Mouse (Mus musculus): ENCODE results near the gene Smco4. TPM values are rescaled to one million over a fixed set of nuclear protein-coding genes. Genes with fewer than 3 reads are reported as not detected.

Smco4 gene
- polyA plus RNA-seq, 1 experiment: 32.0 TPM

DNA sequence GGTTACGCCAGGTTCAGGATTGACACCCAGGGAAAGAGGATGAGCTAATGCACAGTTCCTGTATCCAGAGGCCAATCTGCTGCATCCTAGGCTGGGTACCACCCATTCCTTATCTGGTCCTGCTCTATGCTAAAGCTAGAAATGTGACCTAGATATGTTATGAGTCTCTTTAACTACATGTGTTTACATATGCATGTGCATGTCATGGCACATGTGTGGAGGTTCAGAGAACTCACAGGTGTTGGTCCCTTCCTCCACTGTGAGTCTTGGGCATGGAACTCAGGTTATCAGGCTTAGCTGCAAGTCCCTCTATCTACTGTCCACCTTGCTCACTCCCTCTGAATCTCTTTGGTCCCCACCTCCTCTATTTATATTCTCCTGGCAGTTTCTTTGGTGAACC is 92.7 kb downstream of the Smco4 start:
- no peak for DNase-seq
- 95% methylated on average over 1 of the region's 1 CpGs for WGBS
- Histone ChIP-seq H3K4me3 (ENCODE audit: insufficient read depth, low read depth, low read length) (no peak overlapping the region), H3K36me3 (ENCODE audit: control insufficient read depth, insufficient read depth, low read length) (no peaks in the 10 kb centered on the region), H3K27me3 (replicated peaks; ENCODE audit: control insufficient read depth, insufficient read depth, low read length) (no peaks in the 10 kb centered on the region), H3K4me1 (ENCODE audit: control insufficient read depth, insufficient read depth, low read length) (no peaks in the 10 kb centered on the region), H3K27ac (ENCODE audit: insufficient read depth, low read depth, low read length) (no peak overlapping the region)
- no peak for TF ChIP-seq CTCF (conservative IDR thresholded peaks at IDR 0.05; ENCODE audit: insufficient read depth, insufficient read length, low read depth, low read length)
- no peak for TF ChIP-seq POLR2A (IDR thresholded peaks at IDR 0.05; ENCODE audit: low read depth, low read length)

DNA sequence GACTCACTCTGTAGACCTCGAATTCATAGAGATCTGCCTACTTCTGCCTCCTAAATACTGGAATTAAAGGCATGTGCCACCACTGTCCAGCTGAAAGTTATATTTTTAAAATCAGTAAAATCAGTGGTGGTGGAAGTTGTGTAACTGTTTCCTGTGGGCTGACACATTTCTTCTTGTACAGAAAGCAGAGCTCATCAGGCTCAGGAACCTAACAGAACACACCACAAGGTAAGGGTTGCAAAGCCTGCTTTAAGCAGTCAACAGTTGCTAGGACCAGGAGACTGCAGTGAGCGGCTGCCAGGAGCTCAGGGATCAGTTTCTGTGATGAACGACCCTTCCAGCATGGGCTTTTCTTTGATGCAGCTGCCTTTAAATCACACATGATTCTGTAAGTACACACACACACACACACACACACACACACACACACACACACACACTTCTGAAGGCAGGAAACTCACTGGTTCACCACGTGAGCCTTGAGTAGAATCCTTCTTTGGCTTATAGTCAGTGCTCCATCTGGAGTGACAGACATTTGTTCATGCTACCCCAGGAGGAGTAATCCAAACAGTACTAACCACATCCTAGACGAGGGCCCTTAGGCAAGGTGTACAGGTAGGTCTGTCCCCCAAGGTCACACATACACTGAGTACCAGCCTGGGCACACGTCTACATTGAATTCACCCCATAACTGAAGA is 94.1 kb downstream of the Smco4 start:
- H3K4me1 ChIP-seq (ENCODE audit: control insufficient read depth, insufficient read depth, low read length): no peaks in the 10 kb centered on the region
- no peaks in the 10 kb centered on the region for H3K27me3 ChIP-seq (replicated peaks; ENCODE audit: control insufficient read depth, insufficient read depth, low read length)
- no peaks in the 10 kb centered on the region for H3K36me3 ChIP-seq (ENCODE audit: control insufficient read depth, insufficient read depth, low read length)
- DNase-seq: no peak
- WGBS: 60% methylated on average over 6 of the region's 6 CpGs
- TF ChIP-seq POLR2A (IDR thresholded peaks at IDR 0.05; ENCODE audit: low read depth, low read length) (no peak), CTCF (conservative IDR thresholded peaks at IDR 0.05; ENCODE audit: insufficient read depth, insufficient read length, low read depth, low read length) (no peak)
- H3K27ac ChIP-seq (ENCODE audit: insufficient read depth, low read depth, low read length): no peak overlapping the region
- no peak overlapping the region for H3K4me3 ChIP-seq (ENCODE audit: insufficient read depth, low read depth, low read length)

DNA sequence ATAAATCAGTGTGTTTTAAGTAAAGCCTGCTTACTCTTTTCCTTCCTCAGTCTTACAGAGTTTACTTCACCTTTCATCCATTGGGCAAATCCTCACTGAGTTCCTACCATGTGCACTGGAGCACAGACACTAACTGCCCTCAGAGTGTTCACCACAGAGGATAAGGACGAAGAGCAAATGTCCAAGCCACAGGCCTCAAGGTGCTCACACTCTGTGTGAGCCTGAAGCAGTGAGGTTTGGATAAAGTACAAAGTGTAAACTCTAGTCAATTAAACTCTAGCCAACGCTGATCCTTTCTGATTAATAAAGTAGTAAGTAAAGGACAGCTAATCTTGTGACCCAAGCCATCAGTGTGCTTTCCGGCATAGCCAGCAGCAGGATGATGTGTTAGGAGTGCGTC is 100.9 kb downstream of the Smco4 start:
- no peak overlapping the region for H3K4me3 ChIP-seq (ENCODE audit: insufficient read depth, low read depth, low read length)
- no peaks in the 10 kb centered on the region; the same call in 1 of the 2 replicates for H3K4me1 ChIP-seq (ENCODE audit: control insufficient read depth, insufficient read depth, low read length)
- H3K27ac ChIP-seq (ENCODE audit: insufficient read depth, low read depth, low read length): no peak overlapping the region
- no peak for TF ChIP-seq POLR2A (IDR thresholded peaks at IDR 0.05; ENCODE audit: low read depth, low read length)
- TF ChIP-seq CTCF (conservative IDR thresholded peaks at IDR 0.05; ENCODE audit: insufficient read depth, insufficient read length, low read depth, low read length): no peak
- H3K27me3 ChIP-seq (replicated peaks; ENCODE audit: control insufficient read depth, insufficient read depth, low read length): no peaks in the 10 kb centered on the region
- WGBS: 67% methylated on average over 4 of the region's 4 CpGs
- peak; percentile 72 for DNase-seq
- no peaks in the 10 kb centered on the region for H3K36me3 ChIP-seq (ENCODE audit: control insufficient read depth, insufficient read depth, low read length)

Other genes with a start within 250 kb of the Smco4 start
- gene Med17, start 213.5 kb upstream of the Smco4 start, polyA plus RNA-seq (2012; rRNA removed): 20.5 and 21.3 TPM in 2 replicates
- 8.9 and 11.5 TPM in 2 replicates for gene Taf1d, start 187.2 kb upstream of the Smco4 start, polyA plus RNA-seq (2012; rRNA removed)
- gene 4931406C07Rik, start 187.0 kb upstream of the Smco4 start, polyA plus RNA-seq (2012; rRNA removed): 137 and 184 TPM in 2 replicates
- 2.9 and 3.1 TPM in 2 replicates for gene Cep295, start 135.6 kb upstream of the Smco4 start, polyA plus RNA-seq (2012; rRNA removed)
- 0.12 and 0.19 TPM in 2 replicates for gene Deup1, start 134.5 kb downstream of the Smco4 start, polyA plus RNA-seq (2012; rRNA removed)
- gene Slc36a4, start 216.3 kb downstream of the Smco4 start, polyA plus RNA-seq (2012; rRNA removed): 4.9 and 6.1 TPM in 2 replicates